Mouse (Mus musculus) heart, embryonic 14.5 days (tissue): ENCODE measurements around the gene Ush2a. TPM values are rescaled to one million over a fixed set of nuclear protein-coding genes. Genes with fewer than 3 reads are reported as not detected.

ENCODE experiments used
- ATAC-seq: fragments of 200-750 bp; cut with Nextera tagmentation; 2 replicates; pipeline ENCODE4 v1.8.0; 2017; ENCODE audit warnings: low read depth, moderate TSS enrichment; ENCODE audit not compliant: insufficient number of reproducible peaks, insufficient read depth, low FRiP score
- H3K27ac ChIP-seq, 2 experiments: fragments of 200-500 bp in 1 of 2; fragments of 300-500 bp in 1 of 2; sonication (generic) in 1 of 2; replicated peaks in 1 of 2; 2 replicates each; pipeline ENCODE4 v1.5.1; 2012 to 2014; ENCODE audit warnings: low read depth in 2 of 2, low read length in 2 of 2, control low read depth in 1 of 2, mild to moderate bottlenecking in 1 of 2, mixed read lengths in 1 of 2; ENCODE audit not compliant: control insufficient read depth in 1 of 2, insufficient read depth in 1 of 2
- H3K27me3 ChIP-seq: fragments of 300-500 bp; sonication (generic); 2 replicates; pipeline ENCODE4 v1.6.1; 2014; ENCODE audit warnings: mild to moderate bottlenecking, low read length, control low read depth; ENCODE audit not compliant: control insufficient read depth, insufficient read depth
- H3K36me3 ChIP-seq: fragments of 300-500 bp; sonication (generic); 2 replicates; pipeline ENCODE4 v1.6.1; 2014; ENCODE audit warnings: mild to moderate bottlenecking, control low read depth, low read length, mixed read lengths; ENCODE audit not compliant: control insufficient read depth, insufficient read depth
- H3K4me1 ChIP-seq, 2 experiments: fragments of 200-500 bp in 1 of 2; fragments of 300-500 bp in 1 of 2; sonication (generic) in 1 of 2; 2 replicates each; pipeline ENCODE4 v1.6.1; 2012 to 2014; ENCODE audit warnings: low read length in 2 of 2, control low read depth in 1 of 2, mixed read lengths in 1 of 2; ENCODE audit not compliant: control insufficient read depth in 2 of 2, insufficient read depth in 2 of 2
- H3K4me2 ChIP-seq: fragments of 300-500 bp; sonication (generic); 2 replicates; pipeline ENCODE4 v1.6.1; 2014; ENCODE audit warnings: mild to moderate bottlenecking, low read length
- H3K4me3 ChIP-seq, 2 experiments: fragments of 200-500 bp in 1 of 2; fragments of 300-500 bp in 1 of 2; sonication (generic) in 1 of 2; 2 replicates each; pipeline ENCODE4 v1.5.1; 2012 to 2014; ENCODE audit warnings: low read length in 2 of 2, mild to moderate bottlenecking in 2 of 2, control low read depth in 1 of 2, low read depth in 1 of 2, moderate library complexity in 1 of 2; ENCODE audit not compliant: control insufficient read depth in 1 of 2, insufficient read depth in 1 of 2
- H3K9ac ChIP-seq: fragments of 300-500 bp; sonication (generic); 2 replicates; pipeline ENCODE4 v1.6.1; 2014; ENCODE audit warnings: mild to moderate bottlenecking, low read length
- H3K9me3 ChIP-seq: fragments of 300-500 bp; sonication (generic); 2 replicates; pipeline ENCODE4 v1.6.1; 2016; ENCODE audit warnings: low read length, control low read depth; ENCODE audit not compliant: control insufficient read depth
- WGBS: fragments of 180-500 bp; shearing (Covaris S2); extraction: QIAGEN DNeasy Blood & Tissue Kit; methylation state at CpG from one replicate; pipeline ENCODE4 v1.1.7; 2014; 5-methylcytosine and 5-hydroxymethylcytosine counted together
- polyA plus RNA-seq: library from polyadenylated mRNA; unstranded; fragments of >200 nt; fragmentation: Nextera tagmentation; extraction: Ambion mirVana; gene quantifications from 2 replicates; pipeline ENCODE4 v1.2.1, GENCODE M21; 2014

Ush2a gene
- polyA plus RNA-seq, 1 experiment from 2014 or later: 0.08 TPM

DNA sequence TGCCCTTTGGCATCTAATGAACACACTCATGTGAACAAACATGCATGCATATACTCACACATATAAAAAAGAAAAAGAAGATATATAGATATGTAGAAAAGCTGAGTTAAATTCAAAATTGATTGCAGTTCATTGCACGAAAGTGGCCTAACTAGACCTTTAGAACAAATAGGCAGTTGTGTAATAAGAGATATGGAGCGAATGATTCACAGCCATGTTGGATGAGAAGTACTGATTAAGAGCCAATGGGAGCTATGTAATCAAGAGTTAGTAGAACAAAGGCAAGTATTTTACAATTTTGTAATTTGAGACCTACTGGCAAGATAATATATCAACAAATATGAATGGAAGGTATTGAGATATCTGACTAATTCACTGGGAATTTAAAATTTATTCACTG, 68.6 kb downstream of the Ush2a start:
- no peaks in the 10 kb centered on the region for H3K27me3 ChIP-seq
- ATAC-seq: no peak
- H3K4me3 ChIP-seq: no peak overlapping the region
- 78% methylated on average over 2 of the region's 2 CpGs for WGBS
- no peaks in the 10 kb centered on the region for H3K36me3 ChIP-seq
- no peak overlapping the region for H3K27ac ChIP-seq
- no peaks in the 10 kb centered on the region for H3K9me3 ChIP-seq
- no peaks in the 10 kb centered on the region for H3K4me1 ChIP-seq
- H3K4me2 ChIP-seq: no peak overlapping the region
- H3K9ac ChIP-seq: no peak overlapping the region

DNA sequence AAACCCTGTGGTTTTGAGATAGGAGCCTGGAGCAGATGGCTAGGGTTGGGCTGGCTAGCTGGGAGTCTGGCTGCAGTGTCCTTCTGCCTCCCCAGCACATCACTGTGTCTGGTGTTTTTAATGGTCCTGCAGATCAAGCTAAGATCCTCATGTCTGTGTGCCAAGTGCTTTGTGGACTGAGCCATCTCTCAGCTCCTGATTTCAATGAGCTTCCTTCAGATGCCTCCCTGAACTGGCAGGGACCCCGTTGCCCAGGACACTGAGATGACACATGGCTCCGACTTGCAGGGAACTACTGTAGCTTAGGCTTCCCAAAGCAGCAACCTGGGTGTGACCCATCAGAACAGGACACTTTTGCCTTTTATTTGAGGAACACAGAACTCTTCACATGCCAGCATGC, 72.1 kb downstream of the Ush2a start:
- Histone ChIP-seq H3K9me3 (no peaks in the 10 kb centered on the region), H3K4me3 (no peak overlapping the region), H3K4me1 (no peaks in the 10 kb centered on the region), H3K36me3 (no peaks in the 10 kb centered on the region), H3K27ac (no peak overlapping the region), H3K9ac (no peak overlapping the region), H3K4me2 (no peak overlapping the region), H3K27me3 (no peaks in the 10 kb centered on the region)
- WGBS: 77% methylated on average over 2 of the region's 2 CpGs
- ATAC-seq: no peak

DNA sequence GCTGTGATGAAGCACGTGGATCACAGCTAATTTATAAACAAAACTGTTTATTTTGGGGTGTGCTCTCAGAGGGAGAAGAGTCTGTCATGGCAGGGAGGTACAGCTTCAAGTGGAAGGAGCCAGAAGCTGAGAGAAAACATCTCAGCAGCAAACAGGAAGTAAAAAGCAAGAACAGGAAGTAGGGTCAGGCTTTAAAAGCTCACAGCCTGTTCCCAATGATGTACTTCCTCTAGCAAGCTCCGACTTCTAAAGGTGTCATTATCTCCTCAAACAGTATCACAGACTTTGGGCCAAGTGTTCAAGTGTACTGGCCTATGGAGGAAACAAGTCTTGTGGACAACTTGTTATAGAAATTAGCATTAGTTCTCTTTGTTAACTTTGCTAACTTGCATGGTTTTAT, 85.9 kb downstream of the Ush2a start:
- Histone ChIP-seq H3K27ac (no peak overlapping the region), H3K4me2 (no peak overlapping the region), H3K9ac (no peak overlapping the region), H3K4me3 (no peak overlapping the region), H3K36me3 (no peaks in the 10 kb centered on the region), H3K4me1 (no peaks in the 10 kb centered on the region), H3K9me3 (no peaks in the 10 kb centered on the region), H3K27me3 (no peaks in the 10 kb centered on the region)
- ATAC-seq: no peak
- WGBS: 62% methylated on average over 2 of the region's 2 CpGs

- no peak overlapping the region for H3K4me2 ChIP-seq
- no peaks in the 10 kb centered on the region for H3K27me3 ChIP-seq
- 80% methylated on average over 2 of the region's 2 CpGs for WGBS
- H3K4me3 ChIP-seq: no peak overlapping the region
- no peaks in the 10 kb centered on the region for H3K4me1 ChIP-seq
- no peak overlapping the region for H3K9ac ChIP-seq
- H3K27ac ChIP-seq: no peak overlapping the region
- H3K36me3 ChIP-seq: no peaks in the 10 kb centered on the region
- H3K9me3 ChIP-seq: no peaks in the 10 kb centered on the region
- ATAC-seq: no peak
Measured at GRCm38 (mm10) chr1:188354726-188355125, 92.9 kb downstream of the Ush2a start.

- no peak overlapping the region for H3K4me3 ChIP-seq
- H3K4me1 ChIP-seq: no peaks in the 10 kb centered on the region
- no peak overlapping the region for H3K27ac ChIP-seq
- 68% methylated on average over 3 of the region's 3 CpGs for WGBS
- no peaks in the 10 kb centered on the region for H3K27me3 ChIP-seq
- no peaks in the 10 kb centered on the region for H3K9me3 ChIP-seq
- no peak overlapping the region for H3K9ac ChIP-seq
- no peak overlapping the region for H3K4me2 ChIP-seq
- no peak for ATAC-seq
- H3K36me3 ChIP-seq: no peaks in the 10 kb centered on the region
Measured at GRCm38 (mm10) chr1:188363548-188363947, 101.7 kb downstream of the Ush2a start.

DNA sequence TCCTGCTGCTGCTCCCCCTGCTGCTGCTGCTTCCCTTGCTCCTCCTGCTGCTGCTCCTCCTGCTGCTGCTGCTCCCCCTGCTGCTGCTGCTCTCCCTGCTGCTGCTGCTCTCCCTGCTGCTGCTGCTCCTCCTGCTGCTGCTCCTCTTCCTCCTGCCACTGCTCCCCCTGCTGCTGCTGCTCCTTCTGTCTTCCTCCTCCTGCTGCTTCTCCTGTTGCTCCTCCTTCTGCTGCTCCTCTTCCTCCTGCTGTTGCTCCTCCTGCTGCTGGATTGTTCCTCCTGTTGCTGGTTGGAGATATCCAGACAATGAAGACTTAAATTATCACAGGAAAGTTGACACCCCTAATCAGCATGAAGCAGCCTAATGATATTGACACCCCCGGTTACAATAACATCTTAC, 123.4 kb downstream of the Ush2a start:
- ATAC-seq: no peak
- Histone ChIP-seq H3K4me1 (peaks cover 5 to 18% of the 10 kb centered on the region in 2 experiments), H3K9ac (no peak overlapping the region), H3K4me2 (no peak overlapping the region), H3K36me3 (no peaks in the 10 kb centered on the region), H3K9me3 (no peaks in the 10 kb centered on the region), H3K27ac (no peak overlapping the region), H3K4me3 (no peak overlapping the region), H3K27me3 (no peaks in the 10 kb centered on the region)
- WGBS: 20% methylated on average over 1 of the region's 1 CpGs

- 8% methylated on average over 7 of the region's 7 CpGs for WGBS
- ATAC-seq: peak; percentile 54; the same call in 1 of the 2 replicates
- H3K4me1 ChIP-seq: peaks cover 7 to 22% of the 10 kb centered on the region in 2 experiments
- H3K9ac ChIP-seq: no peak overlapping the region
- peak overlapping the region in 1 of 2 experiments; percentile 9; a peak in 1 of 4 replicates for H3K27ac ChIP-seq
- H3K36me3 ChIP-seq: no peaks in the 10 kb centered on the region
- H3K4me2 ChIP-seq: peak overlapping the region; percentile 39
- H3K9me3 ChIP-seq: no peaks in the 10 kb centered on the region
- H3K27me3 ChIP-seq: no peaks in the 10 kb centered on the region
- H3K4me3 ChIP-seq: no peak overlapping the region
Measured at GRCm38 (mm10) chr1:188385733-188386261, 124.0 kb downstream of the Ush2a start.

DNA sequence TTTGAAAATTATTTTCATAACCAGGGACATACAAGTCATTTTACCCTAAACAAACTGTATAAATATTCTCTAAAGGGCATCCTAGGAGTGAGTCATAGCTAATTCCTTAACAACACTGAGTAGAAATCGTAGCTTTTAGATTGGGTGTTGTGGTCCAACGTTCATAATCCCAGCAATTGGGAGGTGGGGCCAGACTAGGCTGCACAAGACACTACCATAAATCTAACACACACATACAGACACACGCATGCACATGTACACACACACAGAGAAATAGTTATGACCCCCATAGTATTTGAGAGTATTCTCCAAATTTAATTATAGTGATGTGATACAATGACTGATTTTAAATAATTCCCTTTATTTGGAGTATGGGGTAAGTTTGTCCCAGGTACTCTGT, 125.5 kb downstream of the Ush2a start:
- Histone ChIP-seq H3K36me3 (no peaks in the 10 kb centered on the region), H3K4me1 (peaks cover 7 to 22% of the 10 kb centered on the region in 2 experiments), H3K4me2 (no peak overlapping the region), H3K27ac (no peak overlapping the region), H3K9me3 (no peaks in the 10 kb centered on the region), H3K4me3 (no peak overlapping the region), H3K27me3 (no peaks in the 10 kb centered on the region), H3K9ac (no peak overlapping the region)
- no peak for ATAC-seq
- 86% methylated on average over 3 of the region's 3 CpGs for WGBS
